Mouse (Mus musculus): ENCODE results near the gene Fgfr2.
"Not testable (repeated sequence)": the region's sequence is repeated elsewhere in the genome, so short reads cannot be mapped to it uniquely, and the experiment has no call there.

The Fgfr2 gene

DNA sequence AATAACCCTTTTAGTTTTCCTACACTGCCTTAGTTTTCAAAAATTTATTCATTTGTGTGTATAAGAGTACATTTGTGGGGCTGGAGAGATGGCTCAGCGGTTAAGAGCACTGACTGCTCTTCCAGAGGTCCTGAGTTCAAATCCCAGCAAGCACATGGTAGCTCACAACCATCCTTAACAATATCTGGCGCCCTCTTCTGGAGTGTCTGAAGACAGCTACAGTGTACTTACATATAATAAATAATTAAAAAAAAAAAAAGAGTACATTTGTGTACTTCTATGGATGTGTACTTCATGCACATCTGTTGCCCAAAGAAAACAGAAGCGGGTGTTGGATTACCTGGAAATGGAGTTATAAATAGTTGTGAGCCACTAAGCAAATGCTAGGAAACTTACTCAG is 2644.1 kb downstream of the Fgfr2 start:
- DNase-seq (ENCODE audit: low read depth, low spot score), result peak; percentile 11

GRCm38 (mm10) chr7:130475970-130476369 is 2647.2 kb downstream of the Fgfr2 start:
- peak; percentile 57 for DNase-seq (ENCODE audit: low read depth, low spot score)

GRCm38 (mm10) chr7:130473881-130474280 is 2649.3 kb downstream of the Fgfr2 start:
- DNase-seq (ENCODE audit: low read depth, low spot score), result no peak

GRCm38 (mm10) chr7:130472683-130473082 is 2650.5 kb downstream of the Fgfr2 start:
- no peak for DNase-seq (ENCODE audit: low read depth, low spot score)

- DNase-seq (ENCODE audit: low read depth, low spot score), result no peak
Measured at GRCm38 (mm10) chr7:130471045-130471444, 2652.1 kb downstream of the Fgfr2 start.

- no peak for DNase-seq (ENCODE audit: low read depth, low spot score)
Measured at GRCm38 (mm10) chr7:130455587-130456246, 2667.4 kb downstream of the Fgfr2 start.

GRCm38 (mm10) chr7:130454226-130454625 is 2668.9 kb downstream of the Fgfr2 start:
- no peak for DNase-seq (ENCODE audit: low read depth, low spot score)

GRCm38 (mm10) chr7:130435776-130436175 is 2687.4 kb downstream of the Fgfr2 start:
- DNase-seq (ENCODE audit: low read depth, low spot score), result no peak

DNA sequence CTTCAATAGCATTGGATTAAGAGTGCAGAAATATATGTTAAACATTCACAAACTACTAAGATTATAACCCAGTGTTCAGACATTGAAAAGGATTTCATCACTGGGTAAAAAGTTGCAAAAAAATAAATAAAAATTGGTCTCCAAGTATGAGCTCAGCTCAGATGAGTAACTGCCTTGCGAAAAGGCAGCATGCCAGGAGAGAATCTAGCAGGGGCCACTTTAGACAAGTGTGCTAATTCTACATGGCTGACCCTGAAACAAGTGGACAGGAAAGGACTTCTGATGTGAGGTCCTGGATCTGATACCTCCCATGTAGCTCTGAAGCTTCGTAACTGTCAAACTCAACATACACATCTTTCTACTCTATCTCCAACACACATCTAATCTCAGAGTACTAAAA is 2691.0 kb downstream of the Fgfr2 start:
- no peak for DNase-seq (ENCODE audit: low read depth, low spot score)

- DNase-seq (ENCODE audit: low read depth, low spot score), result no peak
Measured at GRCm38 (mm10) chr7:130426586-130426985, 2696.6 kb downstream of the Fgfr2 start.

DNA sequence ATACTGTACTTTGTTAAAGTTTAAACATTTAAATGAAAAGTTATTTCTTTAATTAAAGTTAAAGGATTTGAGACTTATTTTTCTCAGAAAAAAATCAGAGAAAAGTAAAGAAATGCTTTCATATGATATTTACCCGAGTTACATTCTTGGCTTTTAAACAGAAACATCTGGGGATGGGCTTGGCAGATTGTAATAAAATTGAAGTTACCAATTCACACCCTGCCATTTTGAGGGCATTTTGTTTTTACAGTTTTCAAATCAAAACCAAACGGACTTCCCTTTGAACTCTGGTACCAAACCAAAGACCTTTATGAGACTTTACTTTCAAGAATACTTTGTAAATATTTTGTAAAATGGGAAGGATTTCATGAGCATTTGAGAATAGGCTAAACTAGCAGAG is 2697.2 kb downstream of the Fgfr2 start:
- DNase-seq (ENCODE audit: low read depth, low spot score), result no peak

- no peak for DNase-seq (ENCODE audit: low read depth, low spot score)
Measured at GRCm38 (mm10) chr7:130419961-130420360, 2703.2 kb downstream of the Fgfr2 start.

GRCm38 (mm10) chr7:130407622-130408021 is 2715.5 kb downstream of the Fgfr2 start:
- DNase-seq (ENCODE audit: low read depth, low spot score), result no peak

DNA sequence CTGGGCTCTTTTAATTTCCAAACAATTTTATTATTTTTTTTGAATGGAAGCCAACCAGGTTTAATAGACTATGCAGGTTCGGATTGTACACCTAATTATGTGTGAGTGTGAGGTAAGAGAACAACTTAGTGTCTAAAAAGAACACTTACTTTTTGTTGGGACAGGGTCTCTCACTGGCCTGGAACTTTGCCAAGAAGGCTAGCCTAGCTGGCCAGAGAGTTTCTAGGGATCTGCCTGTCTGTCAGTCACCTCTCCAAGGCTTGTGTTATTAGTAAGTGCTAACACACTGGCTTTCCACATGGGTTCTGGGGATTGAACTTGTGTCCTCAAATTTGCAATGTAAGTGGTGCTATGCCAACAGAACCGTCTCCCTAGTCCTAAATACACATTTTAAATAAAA is 2719.8 kb downstream of the Fgfr2 start:
- DNase-seq (ENCODE audit: low read depth, low spot score), result no peak

DNA sequence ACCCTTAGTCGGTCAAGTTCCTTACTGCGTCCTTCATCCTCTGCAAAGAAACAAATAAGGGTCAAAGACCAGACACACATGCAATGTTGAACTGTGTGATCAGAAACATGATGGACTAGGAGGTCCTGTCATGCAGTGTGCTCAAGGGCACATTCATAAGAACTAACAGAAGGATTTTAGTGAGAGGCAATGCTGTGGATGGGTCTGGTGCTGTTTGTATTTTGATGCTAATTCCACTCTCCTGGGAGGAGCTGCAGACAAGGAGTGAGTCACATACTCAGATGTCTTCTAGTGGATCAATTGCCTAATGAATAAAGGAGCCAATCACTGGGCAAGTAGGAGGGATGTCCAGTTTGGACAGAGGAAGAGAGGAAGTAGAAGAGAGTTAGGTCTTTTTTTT is 2728.5 kb downstream of the Fgfr2 start:
- DNase-seq (ENCODE audit: low read depth, low spot score), result peak; percentile 38

DNA sequence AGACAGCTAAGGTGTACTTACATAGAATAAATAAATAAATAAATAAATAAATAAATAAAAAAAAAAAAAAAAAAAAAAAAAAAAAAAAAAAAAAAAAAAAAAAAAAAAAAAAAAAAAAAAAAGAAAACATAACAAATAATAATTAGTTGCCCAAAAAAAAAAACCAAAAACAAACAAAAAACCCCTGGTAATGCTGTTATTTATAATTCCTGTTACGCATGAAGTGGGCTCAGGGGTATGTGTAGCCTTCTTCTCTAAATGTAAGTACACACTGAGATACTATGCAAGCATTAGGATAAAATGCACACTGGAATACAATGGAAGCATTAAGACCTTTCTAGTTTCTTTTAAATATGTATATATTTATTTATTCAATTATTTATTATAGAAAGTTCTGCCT is 2733.1 kb downstream of the Fgfr2 start:
- DNase-seq (ENCODE audit: low read depth, low spot score), result not testable (repeated sequence)

GRCm38 (mm10) chr7:130386308-130386707 is 2736.8 kb downstream of the Fgfr2 start:
- DNase-seq (ENCODE audit: low read depth, low spot score), result no peak

GRCm38 (mm10) chr7:130385732-130386294 is 2737.3 kb downstream of the Fgfr2 start:
- DNase-seq (ENCODE audit: low read depth, low spot score), result no peak

- peak; percentile 15 for DNase-seq (ENCODE audit: low read depth, low spot score)
Measured at GRCm38 (mm10) chr7:130382126-130382525, 2741.0 kb downstream of the Fgfr2 start.

- DNase-seq (ENCODE audit: low read depth, low spot score), result no peak
Measured at GRCm38 (mm10) chr7:130381387-130381951, 2741.7 kb downstream of the Fgfr2 start.

GRCm38 (mm10) chr7:130380769-130381355 is 2742.3 kb downstream of the Fgfr2 start:
- DNase-seq (ENCODE audit: low read depth, low spot score), result no peak

DNA sequence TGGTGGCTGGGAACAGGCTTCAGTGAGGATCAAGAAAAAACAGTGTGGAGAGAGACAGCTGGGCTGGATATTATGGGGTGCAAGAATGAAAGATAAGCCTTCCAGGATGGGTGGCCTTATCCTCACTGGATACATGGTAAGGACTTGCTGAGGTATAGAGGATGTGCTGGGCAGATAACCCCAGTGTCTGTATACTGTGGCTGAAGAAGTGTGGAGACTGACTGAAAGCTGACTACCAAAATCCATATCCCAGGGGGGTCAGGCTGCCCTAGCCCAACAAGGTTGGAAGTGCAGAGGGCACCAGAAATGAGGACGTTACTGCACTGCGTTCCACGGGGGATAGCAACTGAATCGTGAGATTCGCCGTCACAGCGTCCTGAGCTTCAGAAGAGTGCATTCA is 2742.8 kb downstream of the Fgfr2 start:
- no peak for DNase-seq (ENCODE audit: low read depth, low spot score)

DNA sequence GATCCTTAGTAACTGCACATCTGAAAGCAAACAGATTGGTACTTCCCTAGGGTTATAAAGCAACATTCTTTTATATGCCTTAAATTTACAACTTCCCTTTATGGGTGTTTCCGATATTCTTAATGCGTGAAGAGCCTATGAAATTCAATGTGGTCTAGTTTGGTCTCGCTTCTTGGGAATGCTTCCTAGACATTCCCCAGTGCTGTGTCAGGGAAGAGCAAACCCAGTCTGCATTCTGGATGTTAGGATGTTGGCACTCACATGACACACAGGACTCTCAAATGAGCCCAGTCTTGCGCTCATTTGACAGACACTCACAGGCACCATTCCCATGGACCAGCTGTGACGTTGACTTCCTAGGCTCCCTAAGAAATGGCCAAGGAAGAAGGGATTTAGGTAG is 2743.3 kb downstream of the Fgfr2 start:
- DNase-seq (ENCODE audit: low read depth, low spot score), result no peak

Measured in ES-CJ7 (cell line).